In the genomic region with DNA sequence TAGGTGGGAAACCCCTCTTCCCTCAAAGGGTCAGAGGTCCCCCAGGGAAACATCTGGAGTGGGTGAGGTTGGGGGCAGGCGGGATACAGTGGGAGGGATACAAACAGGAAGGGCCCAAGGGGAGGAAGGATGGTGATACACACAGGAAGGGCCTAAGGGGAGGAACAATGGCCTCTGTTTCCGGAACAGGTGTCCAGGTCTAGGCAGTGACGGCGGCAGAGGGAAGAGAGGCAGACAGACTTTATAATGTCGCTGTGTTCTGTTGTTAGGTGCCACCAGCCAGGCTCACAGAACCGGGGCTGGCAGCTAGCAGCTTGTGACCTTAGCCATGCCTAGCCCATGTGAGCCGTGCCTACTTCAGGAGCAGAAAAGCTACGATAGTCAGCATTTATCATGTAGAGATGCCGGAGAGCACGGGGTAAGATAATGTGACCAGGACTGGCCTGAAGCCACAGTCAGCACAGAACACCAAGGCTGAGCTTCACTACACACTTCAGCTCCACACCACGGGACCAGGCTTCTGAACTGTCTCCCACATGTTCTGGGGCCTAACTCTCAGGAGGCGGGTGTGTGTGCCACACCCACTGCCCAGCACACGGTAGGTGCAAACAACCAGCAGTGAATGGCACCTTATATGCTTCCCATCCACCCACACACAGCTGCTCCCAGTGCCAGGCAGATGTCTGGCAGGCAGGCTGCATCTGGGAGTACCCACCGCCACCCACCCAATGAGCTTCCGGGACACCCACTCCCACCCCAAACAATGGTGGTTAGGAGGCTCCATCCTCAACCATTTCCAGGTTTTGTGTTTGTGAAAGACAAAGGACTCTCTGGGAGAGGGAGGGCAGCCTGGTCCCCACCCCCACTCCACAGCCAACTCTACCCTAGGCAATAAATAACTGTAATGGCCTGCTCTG, we compare ENCODE assay signal across 8 mouse cellular contexts. TPM values are rescaled to one million over a fixed set of nuclear protein-coding genes. Genes with fewer than 3 reads are reported as not detected.
DNase-seq lines count a peak whose midpoint lies in the region; ATAC-seq and TF ChIP-seq lines count a peak whose summit lies in the region.

No protein-coding gene starts in this region.

- WGBS in limb, embryonic 13.5 days = 57% methylated on average over 15 of the region's 15 CpGs
- 53% methylated on average over 15 of the region's 15 CpGs for WGBS in small intestine, adult 2 months

- peak overlapping the region; percentile 13; the same call in 1 of the 2 replicates for H3K9ac ChIP-seq in limb, embryonic 13.5 days

- no peak for TF ChIP-seq CTCF in cortical plate, adult 2 months (IDR thresholded peaks at IDR 0.05; ENCODE audit: extremely low read depth, insufficient read depth, low read length)
- no peak for TF ChIP-seq CTCF in small intestine, adult 2 months (IDR thresholded peaks at IDR 0.05; ENCODE audit: extremely low read depth, insufficient read length, insufficient replicate concordance, low read depth, low read length)

- no peaks in the 10 kb centered on the region for H3K27me3 ChIP-seq in limb, embryonic 13.5 days
- H3K27me3 ChIP-seq in small intestine, adult 2 months (ENCODE audit: control insufficient read depth, insufficient read depth, low read length) = no peaks in the 10 kb centered on the region

- H3K9me3 ChIP-seq in limb, embryonic 13.5 days = no peaks in the 10 kb centered on the region

- peaks cover 37% of the 10 kb centered on the region for H3K36me3 ChIP-seq in limb, embryonic 13.5 days
- peaks cover 2% of the 10 kb centered on the region; the same call in 1 of the 2 replicates for H3K36me3 ChIP-seq in small intestine, adult 2 months (ENCODE audit: control insufficient read depth, insufficient read depth, low read length)

- intact Hi-C loops in left cerebral cortex, postnatal 36 days (cut with DNase I) = no loop called here
- intact Hi-C loops in left cerebral cortex, postnatal 4 days (cut with DNase I) = no loop called here
- intact Hi-C loops in heart, postnatal 25 days (cut with DNase I) = loop anchor here (5.0 kb wide), 1 partner anchor 35 kb away; no protein-coding TSS in a partner anchor

- H3K4me2 ChIP-seq in limb, embryonic 13.5 days (replicated peaks) = peak overlapping the region; percentile 96

- H3K4me3 ChIP-seq in cortical plate, adult 2 months (ENCODE audit: insufficient read depth, low read length) = no peak overlapping the region
- no peak overlapping the region for H3K4me3 ChIP-seq in limb, embryonic 13.5 days
- 0 out of 2 replicates have a peak overlapping the region, but pooled peaks have one; percentile 2 for H3K4me3 ChIP-seq in small intestine, adult 2 months (ENCODE audit: low read depth, low read length)

- H3K27ac ChIP-seq in cortical plate, adult 2 months (ENCODE audit: insufficient read depth, low read length) = 0 out of 2 replicates have a peak overlapping the region, but pooled peaks have one; percentile 32
- H3K27ac ChIP-seq in limb, embryonic 13.5 days = peak overlapping the region; percentile 58; the same call in 1 of the 2 replicates
- peak overlapping the region; percentile 42 for H3K27ac ChIP-seq in small intestine, adult 2 months (ENCODE audit: insufficient read depth, low read depth, low read length)

- peaks cover 2% of the 10 kb centered on the region; the same call in 1 of the 2 replicates for H3K4me1 ChIP-seq in cortical plate, adult 2 months (ENCODE audit: control insufficient read depth, insufficient read depth, low read length)
- H3K4me1 ChIP-seq in limb, embryonic 13.5 days = peaks cover 41% of the 10 kb centered on the region
- peaks cover 20% of the 10 kb centered on the region for H3K4me1 ChIP-seq in small intestine, adult 2 months (ENCODE audit: control insufficient read depth, insufficient read depth, insufficient read length, low read length)

- no peak for ATAC-seq in limb, embryonic 13.5 days (ENCODE audit: low FRiP score, low read depth)

- peak; percentile 23 to 32 for DNase-seq in left cerebral cortex, postnatal 36 days (ENCODE audit: low spot score in 2 of 2)
- DNase-seq in left cerebral cortex, postnatal 4 days = no peak
- DNase-seq in heart, postnatal 25 days (ENCODE audit: low spot score) = peak; percentile 55
- DNase-seq in ovary, adult 18-20 months (ENCODE audit: low spot score) = no peak
- no peak for DNase-seq in left cerebral cortex, adult 9 months (ENCODE audit: low spot score in 2 of 2)

- no peak for TF ChIP-seq POLR2A in cortical plate, adult 2 months (IDR thresholded peaks at IDR 0.05; ENCODE audit: extremely low read depth, insufficient read depth, low read length)
- no peak for TF ChIP-seq POLR2A in small intestine, adult 2 months (IDR thresholded peaks at IDR 0.05; ENCODE audit: low read depth, low read length)

RNA-seq across cellular contexts. Expression of gene N4bp3, which starts 3.6 kb away (rescaled TPM):
- 10 to 100 TPM; 11.8 to 15.0 TPM for total RNA-seq in left cerebral cortex, postnatal 36 days (2021)
- total RNA-seq in left cerebral cortex, postnatal 4 days (2021) = 10 to 100 TPM; 15.1 to 16.0 TPM
- polyA plus RNA-seq in cortical plate, adult 2 months (2012; rRNA removed) = 9.1 and 10.2 TPM in 2 replicates
- 10 to 100 TPM; 11.6 to 16.1 TPM for total RNA-seq in heart, postnatal 25 days (2021)
- 31.1 and 32.4 TPM in 2 replicates for polyA plus RNA-seq in limb, embryonic 13.5 days (2015; fragmentation: Nextera tagmentation; extraction: Ambion mirVana)
- 2.5 and 5.0 TPM in 2 replicates for polyA plus RNA-seq in small intestine, adult 2 months (2012; rRNA removed)

RNA-seq across cellular contexts. Expression of gene D930048N14Rik, which starts 3.7 kb away (rescaled TPM):
- total RNA-seq in left cerebral cortex, postnatal 36 days (2021) = 1 to 10 TPM in 1 of 2 experiments, under 1 TPM in 1; 0.81 to 1.6 TPM
- 1 to 10 TPM; 1.1 to 1.2 TPM for total RNA-seq in left cerebral cortex, postnatal 4 days (2021)
- polyA plus RNA-seq in cortical plate, adult 2 months (2012; rRNA removed) = 5.3 and 6.0 TPM in 2 replicates
- total RNA-seq in heart, postnatal 25 days (2021) = under 1 TPM; 0.50 to 0.68 TPM
- 3.1 and 3.5 TPM in 2 replicates for polyA plus RNA-seq in limb, embryonic 13.5 days (2015; fragmentation: Nextera tagmentation; extraction: Ambion mirVana)
- polyA plus RNA-seq in small intestine, adult 2 months (2012; rRNA removed) = 2.4 and 3.1 TPM in 2 replicates

RNA-seq across cellular contexts. Expression of gene Rmnd5b, which starts 11.3 kb away (rescaled TPM):
- total RNA-seq in left cerebral cortex, postnatal 36 days (2021) = 10 to 100 TPM; 58.0 to 58.9 TPM
- 10 to 100 TPM; 41.4 to 47.5 TPM for total RNA-seq in left cerebral cortex, postnatal 4 days (2021)
- 80.3 and 81.2 TPM in 2 replicates for polyA plus RNA-seq in cortical plate, adult 2 months (2012; rRNA removed)
- total RNA-seq in heart, postnatal 25 days (2021) = 10 to 100 TPM; 14.1 to 17.2 TPM
- polyA plus RNA-seq in limb, embryonic 13.5 days (2015; fragmentation: Nextera tagmentation; extraction: Ambion mirVana) = 51.8 and 56.1 TPM in 2 replicates
- polyA plus RNA-seq in small intestine, adult 2 months (2012; rRNA removed) = 36.0 and 45.9 TPM in 2 replicates

RNA-seq across cellular contexts. Expression of gene Nhp2, which starts 27.5 kb away (rescaled TPM):
- 10 to 100 TPM; 44.7 to 52.4 TPM for total RNA-seq in left cerebral cortex, postnatal 36 days (2021)
- total RNA-seq in left cerebral cortex, postnatal 4 days (2021) = 10 to 100 TPM; 60.2 to 60.4 TPM
- 73.0 and 78.5 TPM in 2 replicates for polyA plus RNA-seq in cortical plate, adult 2 months (2012; rRNA removed)
- total RNA-seq in heart, postnatal 25 days (2021) = 10 to 100 TPM; 17.6 to 17.9 TPM
- 129 and 141 TPM in 2 replicates for polyA plus RNA-seq in limb, embryonic 13.5 days (2015; fragmentation: Nextera tagmentation; extraction: Ambion mirVana)
- polyA plus RNA-seq in small intestine, adult 2 months (2012; rRNA removed) = 33.8 and 45.0 TPM in 2 replicates

RNA-seq across cellular contexts. Expression of gene Hnrnpab, which starts 40.4 kb away (rescaled TPM):
- total RNA-seq in left cerebral cortex, postnatal 36 days (2021) = 100 to 1,000 TPM; 121 to 126 TPM
- 100 to 1,000 TPM; 339 to 358 TPM for total RNA-seq in left cerebral cortex, postnatal 4 days (2021)
- 98.4 and 100 TPM in 2 replicates for polyA plus RNA-seq in cortical plate, adult 2 months (2012; rRNA removed)
- total RNA-seq in heart, postnatal 25 days (2021) = 100 to 1,000 TPM; 134 to 142 TPM
- polyA plus RNA-seq in limb, embryonic 13.5 days (2015; fragmentation: Nextera tagmentation; extraction: Ambion mirVana) = 415 TPM in 2 replicates
- polyA plus RNA-seq in small intestine, adult 2 months (2012; rRNA removed) = 276 and 428 TPM in 2 replicates

Comparison
In these comparisons a context has a peak if more than half of its experiments do, and no peak if none do; other contexts are left out.
1. DNase-seq: peak in left cerebral cortex, postnatal 36 days (2 of 2) and heart, postnatal 25 days (single experiment); none in left cerebral cortex, postnatal 4 days (single experiment), ovary, adult 18-20 months (single experiment) and left cerebral cortex, adult 9 months (0 of 2).
2. Peak in every context shown above with its lines, with median percentiles within 50 percentile points of each other: H3K27ac ChIP-seq.